ENCODE assay signal across 15 mouse cellular contexts in the genomic region with DNA sequence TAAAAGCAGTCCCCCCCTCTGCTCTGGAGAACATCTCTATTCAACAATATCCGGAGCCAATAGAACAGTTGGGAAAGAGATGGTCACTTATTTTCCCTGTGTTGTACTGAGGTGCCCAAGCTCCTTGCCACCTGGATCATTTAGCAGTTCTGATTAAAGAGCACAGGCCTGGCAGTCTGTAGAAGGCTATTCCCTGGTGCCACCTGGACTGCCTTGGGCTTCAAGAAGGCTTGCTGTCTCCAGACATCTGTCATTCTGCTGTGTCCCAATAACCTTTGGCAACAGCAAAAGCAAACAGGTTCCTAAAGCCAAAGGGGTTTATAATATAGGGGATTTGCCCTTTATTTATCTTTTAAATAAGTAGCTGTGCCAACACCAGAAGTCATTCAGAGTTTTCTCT.
"Had no signal": no experiment of that assay in that cellular context is flagged by ENCODE, and none has a peak within 500 bp of the region (broad histone marks: within the 10 kb centered on the region; RNA-seq: fewer than 3 reads in every experiment).

No protein-coding gene starts in this region.

- H3K27ac ChIP-seq: left cerebral cortex, adult 2 months; limb, embryonic 12.5 days; liver, embryonic 14.5 days; midbrain, embryonic 15.5 days; neural tube, embryonic 12.5 days had no signal

- ATAC-seq: lung, postnatal 0 days; midbrain, embryonic 15.5 days had no signal

- DNase-seq: kidney, adult 18-20 months; kidney, postnatal 10 days; lung, adult 2 months; lung, postnatal 4 days; retina, postnatal 1 day; right cerebral cortex, postnatal 4 days; spleen, adult 18-20 months; thymus, adult 18-20 months; thymus, postnatal 25 days had no signal

- H3K4me1 ChIP-seq: limb, embryonic 12.5 days; midbrain, embryonic 15.5 days; neural tube, embryonic 12.5 days had no signal

- H3K4me3 ChIP-seq: left cerebral cortex, adult 2 months; limb, embryonic 12.5 days; midbrain, embryonic 15.5 days; neural tube, embryonic 12.5 days had no signal

- H3K27me3 ChIP-seq: limb, embryonic 12.5 days; midbrain, embryonic 15.5 days; neural tube, embryonic 12.5 days had no signal
